Mouse (Mus musculus): ENCODE measurements around the gene Sh3bp5. TPM values are rescaled to one million over a fixed set of nuclear protein-coding genes. Genes with fewer than 3 reads are reported as not detected.

The Sh3bp5 gene
- total RNA-seq, 2 experiments from 2014 or later, result 107 to 135 TPM

- DNase-seq, result peak; percentile 55
Observed at GRCm38 (mm10) chr14:31433851-31434360, 2.0 kb downstream of the Sh3bp5 start.

DNA sequence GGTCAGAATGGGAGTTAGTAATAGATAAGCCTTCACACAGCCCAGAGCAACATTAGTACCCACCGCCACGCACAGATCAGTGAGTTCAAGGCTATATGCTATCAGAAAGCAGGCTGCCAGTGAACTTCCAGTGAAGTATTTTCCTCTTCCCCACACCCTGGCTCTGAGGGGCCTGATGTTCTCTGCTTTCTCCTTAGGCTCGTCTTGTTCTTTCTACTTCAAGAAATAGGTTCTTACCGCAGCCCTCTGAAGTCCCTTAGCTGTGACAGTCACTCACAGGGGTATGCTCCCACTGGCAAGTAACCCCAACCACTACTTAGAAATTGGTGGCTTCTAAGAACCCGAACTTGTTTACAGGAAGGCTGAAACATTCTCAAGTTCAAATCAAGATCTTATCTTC, 2.8 kb downstream of the Sh3bp5 start:
- no peak for DNase-seq

DNA sequence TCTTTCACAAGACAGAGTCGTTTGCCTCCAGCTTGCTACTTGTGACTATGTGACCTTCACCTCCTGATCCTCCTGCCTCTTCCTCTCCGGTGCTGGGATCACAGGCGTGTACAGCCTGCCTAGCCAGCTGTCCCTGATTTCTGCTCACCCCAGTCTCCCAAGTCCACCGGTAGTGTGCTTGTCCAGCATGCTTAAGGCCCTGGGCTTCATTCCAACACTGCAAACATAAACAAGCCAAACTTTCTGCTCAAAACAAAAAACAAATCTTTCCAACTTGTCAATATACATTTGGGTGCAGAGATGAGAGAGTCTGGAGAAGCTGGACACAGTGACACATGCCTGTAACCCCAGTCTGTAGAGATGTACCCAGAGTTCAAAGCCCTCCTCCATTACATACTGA, 3.5 kb downstream of the Sh3bp5 start:
- no peak for DNase-seq

GRCm38 (mm10) chr14:31431789-31432330, 4.0 kb downstream of the Sh3bp5 start:
- no peak for DNase-seq

DNA sequence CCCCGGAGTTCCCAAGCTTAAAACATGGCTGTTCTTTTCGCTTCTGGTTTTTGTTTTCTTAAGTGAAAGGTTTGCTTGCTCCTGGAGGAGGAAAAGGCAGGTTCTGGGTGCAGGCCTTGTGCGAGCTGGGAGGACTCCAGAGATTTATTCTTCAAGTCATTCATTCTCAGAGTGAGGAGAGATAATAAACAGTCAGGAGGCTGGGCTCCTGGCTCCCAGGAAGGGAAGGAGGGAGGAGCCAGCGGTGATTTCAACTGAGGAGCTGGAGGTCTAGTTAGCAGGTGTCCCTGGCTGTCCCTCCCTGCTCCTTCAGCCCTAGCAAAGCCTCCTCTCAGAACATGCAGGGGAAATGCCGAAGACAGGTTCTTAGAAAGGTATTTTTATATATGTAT, 6.9 kb downstream of the Sh3bp5 start:
- DNase-seq, result no peak

DNA sequence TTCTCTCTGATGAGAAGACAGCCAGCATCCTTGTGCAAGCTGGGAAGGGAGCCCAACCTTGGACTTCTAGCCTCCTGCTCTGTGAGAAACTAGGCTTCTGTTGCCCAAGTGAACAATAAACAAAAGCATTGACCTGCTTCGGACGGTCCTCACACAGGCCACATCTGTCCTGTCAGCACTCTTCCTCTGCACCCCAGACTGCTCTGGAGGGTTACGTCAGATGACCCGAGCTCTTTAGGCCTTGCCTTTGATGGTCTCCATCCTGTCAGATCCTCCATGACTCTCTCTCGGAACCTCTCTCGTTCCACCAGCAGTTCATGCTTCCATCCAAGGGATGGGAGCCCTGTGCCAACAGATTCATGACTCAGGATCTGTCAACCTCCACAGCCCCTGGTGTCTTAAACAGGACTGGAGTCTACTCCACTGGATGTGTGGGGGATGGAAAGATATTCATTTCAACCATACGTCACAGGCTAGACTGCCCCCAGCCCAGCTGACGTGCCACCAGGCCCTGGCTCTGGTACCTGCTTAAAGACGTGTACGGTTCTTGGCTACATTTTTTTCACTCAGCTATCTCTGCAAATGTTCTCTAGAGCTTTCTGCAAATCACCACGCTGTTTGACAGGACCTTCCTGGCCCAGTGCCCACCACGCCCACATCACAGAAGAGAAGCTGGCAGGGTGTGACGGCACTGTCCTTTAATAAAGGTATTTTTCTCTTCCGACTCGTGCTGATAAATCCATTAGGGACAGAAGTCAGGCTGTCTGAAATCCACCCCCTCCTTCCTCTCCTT, 7.5 kb downstream of the Sh3bp5 start:
- DNase-seq, result peak; percentile 86

GRCm38 (mm10) chr14:31422961-31423791, 12.7 kb downstream of the Sh3bp5 start:
- DNase-seq, result peak; percentile 76

DNA sequence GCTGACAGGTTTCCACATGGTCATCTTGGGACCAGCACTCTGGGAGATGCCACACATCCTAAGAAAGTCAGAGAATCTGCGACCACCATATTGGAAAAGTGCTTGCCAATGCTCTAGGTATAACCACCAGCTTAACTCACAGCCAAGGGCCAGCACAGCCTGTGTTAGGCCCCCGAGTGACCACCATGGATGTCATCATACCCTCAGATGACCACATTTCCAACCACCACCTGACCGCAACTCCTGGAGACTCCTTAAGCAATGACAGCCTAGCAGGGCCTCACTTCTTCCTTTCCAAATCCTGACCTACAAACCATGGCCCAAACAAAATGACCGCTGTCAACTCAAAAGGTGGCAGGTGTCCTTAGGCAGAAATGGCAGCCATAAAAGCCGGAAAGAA, 13.5 kb downstream of the Sh3bp5 start:
- no peak for DNase-seq

DNA sequence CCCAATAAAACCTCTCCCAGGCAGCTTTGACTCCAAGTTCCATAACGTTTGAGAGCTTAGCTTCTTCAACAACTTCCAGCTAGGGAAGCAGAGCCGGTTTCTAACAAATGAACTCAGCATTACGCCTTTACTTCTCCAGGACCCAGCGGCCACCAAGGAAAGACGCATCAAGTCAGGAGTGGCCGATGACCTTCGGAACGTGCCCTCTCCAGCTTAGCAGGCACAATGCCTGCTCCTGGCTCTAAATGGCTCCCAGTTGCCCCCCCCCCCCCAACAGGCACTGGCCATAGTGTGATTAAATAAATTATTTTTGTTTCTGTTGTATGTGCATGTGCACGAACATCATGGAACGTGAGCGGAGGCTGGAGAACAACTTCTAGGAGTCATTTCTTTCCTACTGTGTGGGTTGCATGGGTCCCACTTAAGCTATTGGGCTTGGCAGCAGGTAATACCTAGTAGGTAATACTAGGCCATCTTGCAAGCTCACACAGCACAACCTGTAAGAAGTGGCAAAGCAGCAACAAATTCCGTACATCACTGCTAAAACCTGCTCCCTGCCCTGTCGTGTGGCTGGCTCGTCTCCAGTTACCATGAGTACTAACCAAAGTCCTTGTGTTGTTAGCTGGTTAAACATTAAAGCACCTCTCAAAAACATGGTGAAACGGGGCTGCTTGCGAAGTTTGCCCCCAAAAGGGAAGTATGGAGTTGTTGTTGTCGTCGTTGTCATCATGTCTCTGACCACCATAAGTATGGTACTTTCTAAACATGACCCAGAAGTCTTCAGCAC, 14.2 kb downstream of the Sh3bp5 start:
- no peak for DNase-seq

GRCm38 (mm10) chr14:31420985-31421384, 14.9 kb downstream of the Sh3bp5 start:
- no peak for DNase-seq

GRCm38 (mm10) chr14:31420562-31420961, 15.3 kb downstream of the Sh3bp5 start:
- no peak for DNase-seq

- DNase-seq, result no peak
Observed at GRCm38 (mm10) chr14:31420135-31420534, 15.7 kb downstream of the Sh3bp5 start.

- DNase-seq, result no peak
Observed at GRCm38 (mm10) chr14:31419279-31419678, 16.6 kb downstream of the Sh3bp5 start.

DNA sequence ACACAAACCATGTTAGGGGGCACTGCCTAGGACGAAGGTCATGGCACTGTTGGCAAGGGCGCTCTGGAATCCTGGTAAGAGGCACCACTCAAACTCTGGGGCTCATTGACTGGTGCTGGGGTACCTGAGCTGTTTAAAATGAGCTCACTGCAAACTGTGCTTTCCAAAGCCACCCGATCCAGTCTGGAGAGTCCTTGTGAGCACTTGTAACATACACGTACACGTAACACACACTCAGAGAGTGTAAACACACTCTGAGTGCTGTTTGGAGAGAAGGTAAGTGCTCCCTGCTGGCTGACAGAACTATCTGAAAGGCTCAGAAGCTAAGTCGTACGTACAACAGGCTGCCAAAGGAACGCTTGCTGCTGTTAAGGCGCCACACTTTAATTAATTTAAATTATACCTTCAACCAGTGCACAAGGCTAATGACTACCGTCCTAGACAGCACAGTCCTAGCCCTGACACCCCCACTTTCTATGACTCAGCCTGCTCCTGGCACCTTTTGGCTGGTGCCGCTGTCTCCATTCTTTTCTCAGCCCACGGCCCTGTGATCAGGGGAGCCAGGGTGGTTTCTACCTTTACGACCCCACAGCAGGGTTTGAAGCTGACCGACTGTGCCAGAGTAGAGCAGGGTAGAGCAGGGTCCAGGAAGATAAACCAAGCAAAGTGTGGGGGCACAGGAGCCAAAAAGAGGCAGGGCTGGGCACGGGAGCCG, 18.9 kb downstream of the Sh3bp5 start:
- no peak for DNase-seq

DNA sequence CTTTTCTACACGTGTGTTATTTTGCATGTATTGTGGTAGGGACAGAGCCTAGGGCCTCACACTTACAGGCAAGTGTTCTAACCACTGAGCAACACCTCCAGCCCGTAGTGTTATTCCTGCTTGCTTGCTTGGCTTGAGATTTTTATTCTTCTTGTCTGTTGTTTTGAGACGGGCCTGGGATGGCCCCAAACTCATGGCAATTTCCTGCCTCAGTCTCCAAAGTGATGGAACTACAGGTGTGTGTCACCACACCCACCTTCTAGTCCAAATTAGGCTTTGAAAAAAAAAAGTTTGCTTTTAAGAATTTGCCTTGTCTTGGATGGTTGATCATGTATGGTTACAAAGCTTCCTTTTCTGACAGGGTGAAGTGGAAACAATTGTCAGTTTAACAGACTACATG, 19.5 kb downstream of the Sh3bp5 start:
- DNase-seq, result no peak

GRCm38 (mm10) chr14:31414967-31415376, 20.9 kb downstream of the Sh3bp5 start:
- DNase-seq, result no peak

DNA sequence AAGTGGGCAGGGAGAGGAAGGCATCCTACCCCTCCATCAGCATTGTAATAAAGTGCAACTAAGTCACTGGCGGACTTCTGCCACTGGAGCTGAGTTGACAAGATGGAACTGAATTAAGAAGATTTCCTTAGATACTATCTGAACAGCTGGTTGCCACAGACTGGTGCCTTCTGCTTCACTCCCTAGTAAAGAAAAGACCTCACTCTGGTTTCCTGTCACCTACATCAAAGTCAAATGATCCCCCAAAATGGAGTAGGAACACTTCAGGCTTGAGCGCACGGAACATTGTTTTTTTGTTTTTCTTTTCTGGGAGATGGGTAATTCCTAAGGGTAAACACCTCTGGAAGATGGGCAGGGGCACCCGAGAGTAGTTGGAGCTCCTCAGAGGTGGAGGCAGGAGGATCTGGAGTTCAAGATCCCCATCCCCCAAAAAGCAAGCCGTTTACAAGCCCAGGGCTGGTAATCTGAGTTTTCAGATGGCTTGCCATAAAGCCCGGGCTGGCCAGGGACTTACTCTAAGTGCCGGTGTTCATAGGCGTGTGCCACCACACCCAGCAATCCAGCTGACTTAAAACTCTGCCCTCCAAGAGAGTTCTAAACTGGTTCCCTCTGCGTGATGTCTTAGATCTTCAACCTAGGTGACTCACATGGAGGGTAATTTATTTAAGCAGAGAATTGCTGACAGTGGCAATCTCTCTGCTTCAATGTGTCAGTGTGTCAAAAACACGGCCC, 21.5 kb downstream of the Sh3bp5 start:
- DNase-seq, result no peak

DNA sequence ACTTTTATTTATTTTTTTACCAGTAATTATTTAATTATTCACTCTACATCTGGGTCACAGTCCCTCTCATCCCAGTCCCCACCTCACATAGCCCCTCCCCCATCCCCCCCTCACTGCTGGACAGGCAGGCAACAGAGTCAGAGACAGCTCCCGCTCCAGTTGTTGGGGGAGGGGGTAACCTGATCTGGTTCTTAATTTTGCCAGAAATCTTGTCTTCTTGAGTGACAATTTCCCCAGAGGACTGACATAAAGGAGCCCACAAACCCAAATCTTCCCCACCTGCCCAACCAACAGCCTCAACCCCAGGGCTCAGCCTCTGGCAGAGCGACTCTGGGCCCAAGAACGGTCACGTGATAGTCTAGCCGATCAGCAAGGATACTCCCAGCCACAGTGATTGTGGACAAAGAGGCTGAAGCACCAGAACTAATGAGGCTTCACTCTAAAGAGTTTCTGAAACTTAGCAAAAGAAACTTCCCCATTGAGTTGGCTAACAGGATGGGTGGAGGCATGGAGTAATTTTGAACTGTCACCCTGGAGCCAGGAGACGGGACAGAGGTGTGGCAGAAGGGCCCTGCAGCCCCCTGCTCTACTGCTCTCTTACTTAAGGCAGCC, 22.3 kb downstream of the Sh3bp5 start:
- no peak for DNase-seq

DNA sequence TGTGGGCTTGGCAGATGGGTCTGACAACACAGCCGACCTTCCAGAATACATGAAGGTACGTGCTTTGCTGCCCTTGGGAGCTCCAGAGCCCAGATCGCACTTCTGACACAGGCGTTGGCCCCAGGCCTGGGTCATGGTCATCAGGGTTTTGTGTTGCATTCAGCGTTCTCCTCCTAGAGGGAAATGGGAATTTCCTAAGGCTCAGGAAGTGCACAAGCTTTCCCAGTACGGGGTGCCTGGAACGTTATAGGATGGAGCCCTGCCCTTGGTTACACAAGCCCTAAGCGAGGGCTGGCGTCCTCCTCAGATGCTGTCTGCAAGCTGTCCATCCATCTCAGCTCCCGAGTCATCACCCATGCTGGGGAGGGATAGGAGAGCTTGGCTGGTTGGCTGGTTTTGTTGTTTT, 23.2 kb downstream of the Sh3bp5 start:
- peak; percentile 74 for DNase-seq

GRCm38 (mm10) chr14:31410737-31411136, 25.1 kb downstream of the Sh3bp5 start:
- no peak for DNase-seq

Measured in adrenal gland, postnatal 10 days (tissue).